Mouse (Mus musculus) testis, adult 2 months (tissue): ENCODE measurements at regions not wholly inside any gene's neighbourhood (a gene's known extent, or its start where the extent isn't known, plus 50 kb on each side); places are given as distances from the start of the nearest gene placed in this dataset.

ENCODE experiments used
- CTCF ChIP-seq: fragments of 200-500 bp; IDR thresholded peaks from 2 replicates; pipeline ENCODE4 v1.5.1; 2012; ENCODE audit warnings: low read depth, mild to moderate bottlenecking, inconsistent platforms, low read length, moderate library complexity; ENCODE audit not compliant: control insufficient read depth, insufficient read depth, insufficient replicate concordance
- POLR2A ChIP-seq: fragments of 200-500 bp; IDR thresholded peaks from 2 replicates; pipeline ENCODE4 v1.6.1; 2012; ENCODE audit warnings: low read depth, mild to moderate bottlenecking, inconsistent platforms, low read length, moderate library complexity; ENCODE audit not compliant: control insufficient read depth

DNA sequence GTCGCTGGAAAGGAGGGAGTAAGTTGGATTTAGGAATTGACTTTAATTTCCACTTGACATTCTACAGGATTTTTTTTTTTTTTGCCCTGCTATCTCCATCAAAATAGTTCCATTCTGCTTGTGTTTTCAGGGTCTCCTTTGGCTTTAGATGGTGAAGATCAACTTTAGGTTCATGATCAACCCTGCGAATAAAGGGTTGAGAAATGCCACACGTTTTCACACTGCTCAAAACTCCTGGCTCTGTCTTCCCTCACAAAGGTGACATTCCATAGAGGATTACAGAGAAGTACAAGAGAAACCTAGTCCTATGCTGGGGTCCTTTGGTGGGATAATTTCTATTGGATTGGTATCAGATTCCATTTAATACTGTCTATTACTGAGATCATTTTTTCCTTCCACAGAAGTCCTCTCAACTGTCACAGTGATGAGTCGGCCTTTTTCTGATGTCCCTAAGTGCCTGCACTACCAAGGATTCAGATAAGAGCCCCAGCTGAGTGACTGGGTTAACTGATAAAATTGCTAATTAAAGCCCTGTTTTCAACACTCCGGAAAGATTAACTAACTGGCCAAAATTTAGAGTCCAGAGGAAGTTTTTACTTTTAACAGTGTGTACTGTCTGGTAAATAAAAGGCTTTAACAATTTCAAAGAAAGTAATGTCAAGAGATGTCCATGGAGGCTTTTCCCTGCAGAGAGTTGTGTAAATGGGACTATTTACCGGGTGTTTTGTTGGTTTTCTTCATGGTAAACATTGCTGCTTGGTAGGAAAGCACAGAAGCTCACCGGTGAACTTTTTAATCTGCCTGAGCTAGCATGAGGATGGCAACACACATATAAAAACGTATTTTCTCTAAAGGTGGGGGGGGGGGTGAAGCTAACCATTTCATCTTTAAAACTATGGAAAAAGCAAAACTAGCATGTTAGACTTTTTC is 196.0 kb upstream of the Paip1 start:
- TF ChIP-seq CTCF (no peak), POLR2A (no peak)
